Mouse (Mus musculus) spleen, postnatal 14 days (tissue): Measurements from ENCODE around the gene Elp4.

Experiments used
- DNase-seq, 2 experiments: peaks; one replicate each; pipeline ENCODE4 v3.0.0; 2021 to 2022; ENCODE audit warnings: low spot score in 2 of 2

The Elp4 gene

GRCm38 (mm10) chr2:105730704-105731103, 173.7 kb downstream of the Elp4 start:
- DNase-seq = no peak

GRCm38 (mm10) chr2:105726657-105727056, 177.7 kb downstream of the Elp4 start:
- DNase-seq = no peak

GRCm38 (mm10) chr2:105715409-105716115, 188.8 kb downstream of the Elp4 start:
- DNase-seq = no peak

GRCm38 (mm10) chr2:105710511-105710910, 193.9 kb downstream of the Elp4 start:
- no peak for DNase-seq

GRCm38 (mm10) chr2:105709126-105709525, 195.2 kb downstream of the Elp4 start:
- DNase-seq = no peak

- DNase-seq = no peak
Measured at GRCm38 (mm10) chr2:105705320-105705719, 199.0 kb downstream of the Elp4 start.

GRCm38 (mm10) chr2:105702586-105702985, 201.8 kb downstream of the Elp4 start:
- DNase-seq = no peak

GRCm38 (mm10) chr2:105701781-105702180, 202.6 kb downstream of the Elp4 start:
- no peak for DNase-seq

GRCm38 (mm10) chr2:105698631-105699030, 205.7 kb downstream of the Elp4 start:
- no peak for DNase-seq

GRCm38 (mm10) chr2:105697741-105698140, 206.6 kb downstream of the Elp4 start:
- no peak for DNase-seq

- DNase-seq = no peak
Measured at GRCm38 (mm10) chr2:105691296-105691695, 213.1 kb downstream of the Elp4 start.

GRCm38 (mm10) chr2:105689771-105690639, 214.4 kb downstream of the Elp4 start:
- no peak for DNase-seq

GRCm38 (mm10) chr2:105689304-105689770, 215.0 kb downstream of the Elp4 start:
- no peak for DNase-seq

GRCm38 (mm10) chr2:105688436-105689303, 215.7 kb downstream of the Elp4 start:
- DNase-seq = no peak

GRCm38 (mm10) chr2:105688011-105688410, 216.4 kb downstream of the Elp4 start:
- DNase-seq = no peak

GRCm38 (mm10) chr2:105687317-105687991, 216.9 kb downstream of the Elp4 start:
- DNase-seq = no peak

- no peak for DNase-seq
Measured at GRCm38 (mm10) chr2:105686363-105687316, 217.7 kb downstream of the Elp4 start.

- no peak for DNase-seq
Measured at GRCm38 (mm10) chr2:105685651-105686050, 218.7 kb downstream of the Elp4 start.

GRCm38 (mm10) chr2:105684991-105685650, 219.2 kb downstream of the Elp4 start:
- no peak for DNase-seq
